Mouse (Mus musculus) brain, adult 2 months (tissue): ENCODE measurements around the gene Cacna1a.

ENCODE experiments used
- DNase-seq: peaks from one replicate; pipeline ENCODE4 v3.0.0; 2011; ENCODE audit warnings: low read depth, low spot score

Gene Cacna1a

DNA sequence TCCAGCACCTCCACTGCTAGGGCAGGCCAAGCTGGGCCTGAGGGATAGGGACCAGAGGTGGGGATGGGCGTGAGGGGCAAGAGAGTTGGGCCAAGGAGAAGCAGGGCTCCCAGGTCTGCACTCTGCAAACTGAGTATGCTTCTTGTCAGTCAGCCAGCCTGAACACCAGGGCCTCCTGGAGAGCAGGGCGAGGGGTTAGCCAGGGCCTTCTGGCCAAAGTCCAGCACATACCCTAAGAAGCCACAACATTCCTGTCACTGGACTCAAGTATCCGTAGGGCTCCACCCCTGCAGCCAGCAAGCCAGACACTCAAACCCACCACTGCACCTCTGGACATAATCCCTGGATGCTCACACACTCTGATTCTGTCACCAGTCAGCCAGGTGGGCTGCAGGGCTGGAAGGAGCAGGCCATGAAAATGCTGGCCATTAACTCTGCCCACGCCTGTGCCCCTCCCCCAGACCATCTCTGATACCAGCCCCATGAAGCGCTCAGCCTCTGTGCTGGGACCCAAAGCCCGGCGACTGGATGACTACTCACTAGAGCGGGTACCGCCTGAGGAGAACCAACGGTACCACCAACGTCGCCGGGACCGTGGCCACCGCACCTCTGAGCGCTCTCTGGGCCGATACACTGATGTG is 247.9 kb downstream of the Cacna1a start:
- DNase-seq, result no peak

DNA sequence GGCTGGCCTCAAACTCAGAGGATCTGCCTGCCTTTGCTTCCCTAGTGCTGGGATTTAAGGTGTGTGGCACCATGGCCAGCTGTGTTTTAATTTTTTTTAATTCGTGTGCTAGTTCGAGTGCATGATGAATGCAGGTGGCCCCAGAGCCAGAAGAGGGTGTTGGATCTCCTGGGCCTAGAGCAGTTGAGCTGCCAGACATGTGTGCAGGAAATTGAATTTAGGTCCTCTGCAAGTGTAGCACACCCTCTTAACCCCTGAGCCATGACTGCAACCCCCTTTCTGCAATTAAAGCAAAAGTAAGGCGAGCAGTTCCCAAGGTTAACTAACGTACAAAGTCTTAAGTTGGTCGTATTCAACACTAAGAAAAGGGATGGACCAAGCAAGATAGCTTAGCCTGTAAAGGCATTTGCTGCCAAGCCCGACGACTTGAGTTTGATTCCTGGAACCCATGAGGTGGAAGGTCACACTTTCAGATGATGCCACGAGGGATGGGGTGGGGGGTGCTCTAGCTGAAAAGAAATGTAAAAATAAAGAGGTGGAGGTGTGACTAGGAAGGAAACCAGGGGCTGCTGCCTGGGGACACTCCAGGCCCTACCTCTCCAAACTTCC is 249.8 kb downstream of the Cacna1a start:
- DNase-seq, result no peak

GRCm38 (mm10) chr8:84638555-84639161 is 250.4 kb downstream of the Cacna1a start:
- DNase-seq, result no peak

- peak; percentile 98 for DNase-seq
Measured at GRCm38 (mm10) chr8:84639162-84640009, 251.1 kb downstream of the Cacna1a start.

DNA sequence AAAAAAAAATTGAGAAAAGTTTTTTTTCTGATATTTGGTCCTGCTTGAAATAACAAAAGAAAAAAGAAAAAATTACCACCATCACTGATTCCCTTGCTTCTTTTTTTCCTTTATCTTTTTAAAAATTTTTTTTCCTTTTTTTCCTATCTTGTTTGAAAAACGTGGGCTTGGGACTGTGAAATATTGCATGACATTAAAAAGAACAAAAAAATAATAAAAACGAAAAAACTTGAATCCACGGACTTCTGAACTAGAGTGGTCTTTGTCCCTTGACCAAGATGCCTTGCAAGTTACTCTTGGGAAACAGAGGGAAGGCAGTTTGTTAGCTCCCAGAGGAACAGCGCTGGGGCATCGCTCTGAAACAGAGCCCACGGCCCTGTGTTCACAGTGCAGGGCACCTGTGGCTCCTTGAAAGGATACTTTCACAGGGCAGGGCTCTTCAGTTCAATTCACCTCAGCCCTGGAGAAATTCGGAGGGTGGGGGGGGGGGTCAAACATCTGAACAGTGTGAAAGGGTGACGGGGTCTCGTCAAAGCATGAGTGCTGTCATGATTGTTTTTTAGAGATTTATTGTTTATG is 251.9 kb downstream of the Cacna1a start:
- no peak for DNase-seq

DNA sequence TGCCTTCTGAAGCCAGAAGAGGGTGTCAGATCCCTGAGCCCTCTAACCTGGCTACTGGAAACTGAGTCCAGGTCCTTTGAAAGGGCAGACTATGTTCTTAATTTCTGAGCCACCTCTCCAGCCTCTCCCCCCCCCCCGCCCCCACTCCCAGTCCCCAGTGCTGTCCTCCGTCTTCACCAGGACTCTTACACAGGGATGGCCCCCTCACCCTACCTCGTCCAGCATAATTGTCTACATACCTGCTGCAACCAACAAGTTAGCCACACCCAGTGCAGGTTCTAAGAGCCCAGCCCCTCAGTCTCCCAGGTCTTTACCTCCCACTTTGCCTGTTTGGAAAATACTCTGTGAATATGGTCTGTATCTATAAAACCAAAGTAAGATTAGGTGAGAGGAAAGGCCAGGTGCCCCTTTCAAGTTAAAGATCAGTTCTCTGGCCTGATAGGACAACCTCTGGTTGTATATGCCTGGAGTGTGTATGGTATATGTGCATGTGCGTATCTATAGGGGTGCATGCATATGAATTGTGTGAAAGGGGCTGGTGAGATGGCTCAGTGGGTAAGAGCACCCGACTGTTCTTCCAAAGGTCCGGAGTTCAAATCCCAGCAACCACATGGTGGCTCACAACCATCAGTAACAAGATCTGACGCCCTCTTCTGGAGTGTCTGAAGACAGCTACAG is 252.5 kb downstream of the Cacna1a start:
- no peak for DNase-seq

DNA sequence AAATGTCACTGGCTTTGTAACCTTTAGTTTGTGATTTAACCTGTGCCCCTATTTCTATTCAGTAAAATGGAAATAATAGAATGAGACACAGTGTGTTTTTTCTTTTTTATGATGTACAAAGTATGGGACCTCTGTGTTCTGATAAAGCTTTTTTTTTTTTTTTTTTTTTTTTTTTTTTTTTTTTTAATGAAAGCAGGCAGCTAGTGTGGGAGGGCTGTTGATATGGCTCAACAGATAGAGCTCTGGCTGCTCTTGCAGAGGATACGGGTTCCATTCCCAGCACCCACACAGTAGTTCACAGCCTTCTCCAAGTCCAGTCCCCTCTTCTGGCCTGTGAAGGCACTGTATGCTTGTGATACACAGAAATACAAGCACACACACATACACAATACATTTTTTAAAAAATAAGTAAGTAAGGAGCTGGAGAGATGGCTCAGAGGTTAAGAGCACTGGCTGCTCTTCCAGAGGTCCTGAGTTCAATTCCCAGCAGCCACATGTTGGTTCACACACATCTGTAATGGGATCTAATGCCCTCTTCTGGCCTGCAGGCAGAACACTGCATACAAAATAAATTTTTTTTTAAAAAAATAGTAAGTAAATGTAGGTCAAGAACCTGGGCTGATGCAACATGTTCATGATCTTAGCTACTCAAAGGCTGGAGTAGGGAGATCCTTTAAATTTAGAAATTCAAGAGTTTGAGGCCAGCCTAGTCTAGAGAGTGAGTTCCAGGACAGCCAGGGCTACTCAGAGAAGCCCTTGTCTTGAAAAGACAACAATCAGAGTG is 253.5 kb downstream of the Cacna1a start:
- no peak for DNase-seq

DNA sequence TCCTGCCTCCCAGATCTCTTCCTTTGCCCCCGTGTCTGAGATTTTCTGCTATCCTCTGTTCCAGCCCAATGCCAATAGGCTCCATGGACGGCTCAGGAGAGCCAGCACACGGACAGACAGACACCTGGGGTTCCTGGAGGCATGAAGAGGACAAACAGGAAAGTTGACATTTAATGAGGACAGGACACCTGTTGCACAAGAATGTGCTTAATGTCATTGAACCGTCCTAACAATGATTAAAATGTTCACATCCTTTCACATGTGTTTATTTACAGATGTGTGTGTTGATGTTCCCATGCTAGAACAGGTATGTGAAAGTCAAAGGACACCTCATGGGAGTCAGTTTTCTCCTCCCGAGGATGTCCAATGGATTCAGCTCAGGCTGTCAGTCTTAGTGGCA is 254.8 kb downstream of the Cacna1a start:
- DNase-seq, result no peak

- no peak for DNase-seq
Measured at GRCm38 (mm10) chr8:84646800-84647199, 258.6 kb downstream of the Cacna1a start.

- no peak for DNase-seq
Measured at GRCm38 (mm10) chr8:84647461-84647901, 259.2 kb downstream of the Cacna1a start.

DNA sequence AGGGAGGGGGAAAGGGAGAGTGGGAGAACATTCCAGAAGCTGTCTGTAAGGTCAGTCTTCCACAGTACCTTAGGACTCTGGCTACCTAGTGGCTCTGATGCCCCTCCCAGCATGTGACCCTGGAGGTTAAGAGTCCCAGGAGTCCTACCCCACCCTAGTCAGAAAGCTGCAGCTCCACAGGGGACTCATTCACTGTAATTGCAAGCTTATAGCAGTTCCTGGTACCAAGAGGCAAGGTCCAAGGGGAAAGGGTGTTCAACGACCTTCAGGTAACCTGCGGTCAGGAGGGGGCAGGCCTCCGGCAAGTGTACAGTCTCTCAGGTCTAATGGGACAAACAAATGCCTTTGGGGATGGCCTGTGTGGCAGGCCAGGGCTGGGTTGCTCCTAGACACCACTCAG is 262.0 kb downstream of the Cacna1a start:
- DNase-seq, result no peak

DNA sequence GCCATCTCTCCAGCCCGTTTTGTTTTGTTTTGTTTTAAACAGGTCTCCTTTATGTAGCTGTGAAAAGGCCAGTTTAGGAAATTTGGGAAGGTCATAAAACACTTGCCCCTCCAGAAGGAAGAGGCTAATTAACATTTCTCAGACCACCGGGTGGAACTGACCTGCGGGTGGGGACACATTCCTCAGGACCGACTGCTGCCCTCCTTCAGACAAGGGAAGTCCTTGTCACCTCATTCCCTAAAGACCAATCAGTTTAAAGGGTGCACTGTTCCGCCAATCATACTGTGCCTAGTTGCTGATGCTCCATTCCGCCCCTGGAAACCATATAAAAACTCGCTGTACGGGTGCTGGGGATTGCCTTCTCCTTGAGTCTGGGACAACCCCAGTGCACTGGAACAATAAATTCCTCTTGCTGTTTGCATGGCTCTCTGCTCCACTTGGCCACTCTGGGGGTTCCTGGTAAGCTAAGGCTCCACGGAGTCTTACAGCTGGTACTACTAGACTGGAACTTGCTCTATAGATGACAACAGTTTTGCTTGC is 264.9 kb downstream of the Cacna1a start:
- no peak for DNase-seq

GRCm38 (mm10) chr8:84654597-84654996 is 266.4 kb downstream of the Cacna1a start:
- DNase-seq, result no peak

DNA sequence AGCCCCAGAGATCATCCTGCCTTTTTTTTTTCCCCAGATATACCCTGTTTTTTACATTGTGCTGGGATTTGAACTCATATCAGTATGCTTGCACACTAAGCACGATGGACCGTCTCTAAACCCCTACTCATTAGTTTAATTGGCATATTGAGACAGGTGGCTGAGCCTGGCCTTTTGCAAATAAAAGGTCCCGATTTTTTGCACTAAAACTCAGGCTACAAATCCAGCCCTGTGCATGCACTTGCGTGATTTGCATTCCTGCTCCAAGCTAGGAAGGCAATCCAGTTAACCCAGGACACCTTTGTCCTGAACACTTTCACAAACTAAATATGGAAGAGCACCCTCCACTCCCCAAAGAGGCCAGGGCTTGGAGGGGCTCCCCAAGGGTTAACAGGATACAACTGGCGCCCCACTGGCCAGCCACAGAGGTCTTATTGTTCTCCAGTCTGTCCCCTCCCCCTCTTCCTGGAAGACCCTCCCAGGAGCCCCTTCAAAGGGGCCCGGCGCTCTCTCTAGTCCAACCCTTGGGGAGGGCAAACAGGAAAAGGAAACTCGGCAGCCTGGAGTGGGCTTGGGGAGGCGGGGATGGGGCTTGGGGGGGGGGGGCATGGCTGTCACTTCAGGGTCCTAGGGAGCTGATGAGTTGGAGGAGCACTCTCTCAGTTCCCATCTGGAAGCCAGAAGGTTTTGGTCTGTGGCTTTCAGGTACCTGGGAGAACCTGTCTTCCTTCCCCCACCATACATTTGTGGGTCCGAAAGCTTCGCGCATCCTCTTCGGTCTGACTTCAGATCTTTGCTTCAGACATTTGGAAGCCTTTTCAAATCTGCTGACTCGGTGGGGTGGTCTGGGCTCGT is 267.3 kb downstream of the Cacna1a start:
- DNase-seq, result no peak

DNA sequence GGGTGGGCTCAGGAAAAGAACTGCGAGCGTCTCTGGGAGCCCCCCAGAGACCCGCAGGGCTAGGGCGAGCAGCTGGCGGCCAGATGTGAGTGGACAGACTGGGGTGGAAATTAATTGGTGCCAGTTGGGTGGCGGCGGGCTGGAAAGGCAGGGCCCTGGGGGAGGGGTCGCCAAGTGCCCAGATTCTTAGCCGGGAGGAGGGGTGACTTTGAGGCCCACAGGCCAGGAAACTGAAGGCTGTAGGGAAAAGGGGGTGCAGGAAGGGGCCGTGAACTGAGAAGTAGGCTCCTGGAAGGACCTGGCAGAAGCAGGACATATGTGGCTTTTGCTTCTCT is 267.9 kb downstream of the Cacna1a start:
- DNase-seq, result no peak

- peak; percentile 60 for DNase-seq
Measured at GRCm38 (mm10) chr8:84656641-84657126, 268.4 kb downstream of the Cacna1a start.

DNA sequence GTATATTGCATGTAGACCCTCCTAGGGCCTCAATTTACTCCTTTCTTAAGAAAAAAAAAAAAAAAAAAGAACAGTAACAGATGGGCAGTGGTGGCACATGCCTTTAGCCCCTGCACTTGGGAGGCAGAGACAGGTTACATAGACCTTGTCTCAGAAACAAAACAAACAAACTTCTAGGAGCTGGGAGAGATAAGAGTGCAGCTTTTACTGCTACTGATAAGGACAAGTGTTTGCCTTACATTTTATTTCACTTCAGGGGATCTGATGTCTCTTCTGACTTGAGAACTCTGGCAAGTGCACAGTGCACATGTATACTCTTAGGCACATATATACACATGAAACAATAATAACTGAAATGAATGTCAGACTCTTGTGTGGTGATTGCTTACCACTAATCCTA is 269.0 kb downstream of the Cacna1a start:
- no peak for DNase-seq

- DNase-seq, result no peak
Measured at GRCm38 (mm10) chr8:84657680-84658079, 269.4 kb downstream of the Cacna1a start.

DNA sequence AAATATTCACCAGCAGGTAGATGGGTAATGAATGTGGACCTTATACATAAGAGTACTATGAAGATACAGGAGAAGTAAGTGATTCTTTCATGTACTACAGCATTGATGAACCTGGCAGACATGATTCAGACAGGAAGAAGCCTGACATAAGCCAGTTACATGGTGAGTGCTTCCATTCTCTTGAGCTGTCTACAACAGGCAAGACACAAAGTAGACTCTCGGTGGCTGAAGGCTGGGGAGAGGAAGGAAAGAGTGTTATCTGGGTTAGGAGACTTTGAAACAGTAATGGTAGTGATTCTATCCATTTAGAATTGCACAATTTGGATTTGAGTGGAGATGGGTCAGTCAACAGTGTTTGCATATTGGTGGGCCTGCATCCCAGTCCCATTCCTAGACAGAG is 270.7 kb downstream of the Cacna1a start:
- DNase-seq, result no peak
